Mouse (Mus musculus): ENCODE data around the gene Myh14. TPM values are rescaled to one million over a fixed set of nuclear protein-coding genes. Genes with fewer than 3 reads are reported as not detected.

The Myh14 gene
- total RNA-seq, 2 experiments from 2014 or later, result 17.7 to 20.6 TPM

DNA sequence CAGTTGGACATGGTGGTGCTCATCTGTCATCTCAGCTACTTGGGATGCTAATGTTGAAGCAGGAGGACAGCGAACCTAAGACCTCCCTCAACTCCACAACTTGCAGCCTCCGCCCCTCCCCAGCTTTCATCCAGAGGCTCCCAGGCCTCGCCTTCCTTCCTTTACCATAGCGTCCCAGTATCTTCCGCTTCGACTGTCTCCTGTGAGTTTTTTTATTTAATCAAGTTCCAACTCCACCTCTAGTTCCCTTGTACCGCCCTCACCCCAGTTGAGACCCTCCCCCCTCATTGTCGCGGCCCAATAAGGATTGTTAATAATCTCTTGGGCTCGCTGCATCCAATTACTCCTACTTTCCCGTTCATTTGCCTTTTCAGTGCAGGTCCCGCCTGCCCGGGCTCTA is 80.7 kb downstream of the Myh14 start:
- DNase-seq (ENCODE audit: low spot score in 2 of 2), result no peak

DNA sequence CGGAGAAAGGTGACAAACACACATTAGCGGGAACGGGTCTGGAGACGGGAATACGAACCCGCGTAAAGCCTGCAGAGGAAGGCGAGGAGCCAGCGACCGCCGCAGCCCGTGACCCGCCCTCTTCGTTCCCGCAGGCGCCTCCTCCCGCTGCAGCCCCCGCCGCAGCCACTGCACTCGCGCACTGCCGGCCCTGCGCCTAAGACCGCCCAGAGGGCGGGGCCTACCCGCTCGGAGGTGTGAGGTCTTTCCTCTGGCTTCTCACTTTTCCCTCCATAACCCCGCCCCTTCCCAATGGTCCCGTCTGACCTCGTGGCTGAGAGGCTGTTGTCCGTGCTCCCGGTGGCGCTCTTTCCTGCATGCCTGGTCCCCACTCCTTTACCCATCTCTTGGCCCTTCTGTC is 81.5 kb downstream of the Myh14 start:
- DNase-seq (ENCODE audit: low spot score in 2 of 2), result peak; percentile 71 to 85
- intact Hi-C loops (cut with DNase I), result loop anchor here (5.0 kb wide), 1 partner anchor 53 kb away; no protein-coding TSS in a partner anchor

More for the DNA sequence above, 80.7 kb downstream of the Myh14 start:
- intact Hi-C loops (cut with DNase I), result loop anchor here (5.0 kb wide), 1 partner anchor 52 kb away; no protein-coding TSS in a partner anchor

DNA sequence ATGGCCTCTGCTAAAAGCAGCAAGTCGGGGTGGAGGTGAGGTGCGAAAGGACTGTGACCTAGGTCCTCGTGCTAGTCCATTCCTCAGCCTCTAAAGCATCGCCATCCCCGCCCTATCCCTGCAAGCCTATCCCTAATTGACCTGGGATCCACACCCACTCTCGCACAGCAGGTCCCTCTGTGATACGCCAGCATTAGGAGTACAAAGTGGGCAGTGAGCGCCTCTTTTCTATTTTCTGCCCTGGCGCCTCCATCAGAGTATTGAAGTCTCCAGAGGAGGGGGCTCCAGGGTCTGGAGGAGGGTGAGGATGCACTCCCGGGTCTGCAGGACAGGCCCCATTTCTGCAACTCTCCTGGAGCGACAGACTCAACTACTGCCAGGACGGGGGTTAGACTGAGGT is 82.3 kb downstream of the Myh14 start:
- DNase-seq (ENCODE audit: low spot score in 2 of 2), result no peak
- intact Hi-C loops (cut with DNase I), result loop anchor here (5.0 kb wide), 1 partner anchor 54 kb away; no protein-coding TSS in a partner anchor

DNA sequence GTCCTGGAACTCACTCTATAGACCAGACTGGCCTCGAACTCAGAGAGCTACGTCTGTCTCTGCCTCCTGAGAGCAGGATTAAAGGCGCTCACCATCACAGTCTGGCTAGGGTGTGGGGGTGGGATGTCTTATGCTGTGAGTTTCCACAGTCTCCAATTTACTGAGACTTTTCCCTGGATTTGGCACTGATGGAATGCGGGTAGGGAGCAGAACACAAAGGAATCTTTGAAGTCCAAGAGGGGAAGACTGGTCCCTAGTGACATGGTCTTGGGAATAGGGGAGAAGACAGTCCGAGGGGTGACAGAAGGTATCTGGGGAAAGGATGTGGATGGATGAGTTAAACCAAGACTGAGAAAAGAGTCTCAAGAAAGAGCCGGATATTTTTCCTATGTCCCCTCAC is 83.0 kb downstream of the Myh14 start:
- intact Hi-C loops (cut with DNase I), result loop anchor here (5.0 kb wide), 1 partner anchor 55 kb away; no protein-coding TSS in a partner anchor
- no peak for DNase-seq (ENCODE audit: low spot score in 2 of 2)

DNA sequence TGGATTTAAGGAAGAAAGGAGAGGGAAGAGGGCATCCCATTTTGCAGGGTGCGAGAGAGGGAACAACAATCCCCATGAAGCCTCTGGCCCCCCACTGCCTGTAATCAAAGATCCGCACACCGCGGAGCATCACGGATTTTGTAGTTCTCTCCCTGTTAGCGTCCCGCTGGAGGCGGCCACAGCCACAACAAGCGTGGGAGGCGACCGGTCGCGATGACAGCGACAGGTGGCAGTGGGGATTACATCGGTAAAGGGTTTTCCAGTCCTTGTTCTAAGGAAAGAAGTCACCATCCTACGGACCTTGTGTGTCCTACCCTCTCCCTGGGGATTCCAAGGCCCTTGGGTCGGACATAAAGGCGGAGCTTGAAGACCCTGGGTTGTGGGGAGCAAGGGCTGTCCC is 83.7 kb downstream of the Myh14 start:
- intact Hi-C loops (cut with DNase I), result loop anchor here (5.0 kb wide), 1 partner anchor 55 kb away; no protein-coding TSS in a partner anchor
- peak; percentile 79 to 81 for DNase-seq (ENCODE audit: low spot score in 2 of 2)

DNA sequence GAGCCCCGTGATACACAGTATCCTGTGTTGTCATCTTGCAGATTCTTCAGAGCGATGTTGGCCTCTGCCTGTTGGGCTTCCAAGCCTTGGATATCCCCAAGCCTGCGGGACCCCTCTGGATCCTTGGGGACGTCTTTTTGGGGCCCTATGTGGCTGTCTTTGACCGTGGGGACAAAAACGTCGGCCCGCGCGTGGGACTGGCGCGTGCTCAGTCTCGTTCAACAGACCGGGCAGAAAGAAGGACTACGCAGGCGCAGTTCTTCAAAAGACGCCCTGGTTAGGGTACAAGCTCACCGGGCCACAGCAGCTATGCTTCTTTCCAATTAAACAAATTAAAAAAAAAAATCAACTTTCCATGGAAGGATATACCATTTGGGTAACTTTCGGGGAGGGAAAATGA is 84.1 kb downstream of the Myh14 start:
- intact Hi-C loops (cut with DNase I), result loop anchor here (5.0 kb wide), 1 partner anchor 56 kb away; no protein-coding TSS in a partner anchor
- peak; percentile 79 to 80 for DNase-seq (ENCODE audit: low spot score in 2 of 2)

DNA sequence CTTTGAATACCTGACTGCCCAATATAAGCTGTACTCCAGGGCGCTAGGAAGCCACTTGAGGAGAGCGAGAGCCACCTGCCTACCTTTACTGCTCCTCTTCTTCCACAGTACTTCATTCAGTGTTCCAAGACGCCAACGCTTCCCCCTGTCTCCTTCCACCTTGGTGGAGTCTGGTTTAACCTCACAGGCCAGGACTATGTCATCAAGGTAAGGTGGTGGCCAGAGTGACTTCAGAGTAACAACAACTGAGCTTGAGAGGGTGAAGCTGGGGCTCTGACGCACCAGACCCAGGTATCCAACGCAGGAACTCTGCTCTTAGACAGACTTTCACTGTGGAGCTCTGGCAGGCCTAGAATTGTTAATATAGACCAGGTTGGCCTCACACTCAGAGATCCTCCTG is 85.0 kb downstream of the Myh14 start:
- intact Hi-C loops (cut with DNase I), result loop anchor here (5.0 kb wide), 1 partner anchor 57 kb away; no protein-coding TSS in a partner anchor
- no peak for DNase-seq (ENCODE audit: low spot score in 2 of 2)

DNA sequence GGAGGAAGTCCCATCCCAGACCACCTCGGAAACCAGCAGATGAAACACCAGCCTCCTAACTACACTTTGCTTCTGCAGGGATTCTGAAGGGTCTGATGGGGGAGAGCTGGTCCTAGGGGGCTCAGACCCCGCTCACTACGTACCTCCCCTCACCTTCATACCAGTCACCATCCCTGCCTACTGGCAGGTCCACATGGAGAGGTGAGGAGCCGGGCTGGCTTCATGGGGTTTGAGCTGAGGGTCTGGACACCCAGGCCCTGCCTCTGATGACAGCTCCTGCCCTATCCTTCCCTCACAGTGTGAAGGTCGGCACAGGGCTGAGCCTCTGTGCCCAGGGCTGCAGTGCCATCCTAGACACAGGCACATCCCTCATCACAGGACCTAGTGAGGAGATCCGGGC is 85.7 kb downstream of the Myh14 start:
- intact Hi-C loops (cut with DNase I), result loop anchor here (5.0 kb wide), 1 partner anchor 57 kb away; no protein-coding TSS in a partner anchor
- no peak for DNase-seq (ENCODE audit: low spot score in 2 of 2)

DNA sequence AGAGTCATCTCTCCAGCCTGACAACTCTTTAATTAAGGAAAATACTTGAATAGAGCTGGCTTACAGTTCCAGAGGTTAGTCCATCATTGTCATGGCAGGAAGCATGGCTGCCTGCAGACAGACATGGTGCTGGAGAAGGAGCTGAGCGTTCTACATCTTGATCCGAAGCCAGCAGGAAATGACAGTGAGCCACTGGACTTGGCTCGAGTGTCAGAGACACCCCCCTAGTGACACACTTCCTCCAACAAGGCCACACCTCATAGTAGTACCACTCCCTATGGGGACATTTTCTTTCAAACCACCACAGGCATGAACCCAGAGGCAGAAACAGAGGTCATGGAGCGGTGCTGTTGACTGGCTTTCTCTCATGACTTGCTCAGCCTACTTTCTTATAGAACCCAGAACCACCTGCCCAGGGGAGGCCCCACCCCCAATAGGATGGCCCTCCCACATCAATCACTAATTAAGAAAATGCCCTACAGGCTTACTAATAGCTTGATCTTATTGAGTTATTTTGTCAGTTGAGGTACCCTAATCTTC is 86.3 kb downstream of the Myh14 start:
- intact Hi-C loops (cut with DNase I), result no loop called here

DNA sequence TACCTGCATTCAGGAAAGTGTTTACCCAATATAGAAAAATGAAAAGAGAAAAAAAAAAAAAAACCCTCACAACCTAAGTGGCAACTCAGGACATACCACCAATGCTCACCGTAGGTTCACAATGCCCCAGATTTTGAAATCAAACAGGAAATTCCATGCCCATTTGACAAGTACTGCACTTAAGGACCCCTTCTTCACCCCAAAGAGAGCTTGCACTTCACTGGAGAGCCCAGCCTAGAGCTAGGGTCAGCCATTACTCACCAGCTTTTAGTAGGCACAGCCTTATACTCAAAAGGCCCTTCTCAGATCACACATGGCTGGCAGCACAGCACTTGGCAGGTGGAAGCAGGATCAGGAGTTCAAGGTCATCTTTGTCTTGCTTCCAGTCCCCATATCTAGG is 87.5 kb downstream of the Myh14 start:
- DNase-seq (ENCODE audit: low spot score in 2 of 2), result no peak
- intact Hi-C loops (cut with DNase I), result no loop called here

More for the DNA sequence above, 86.3 kb downstream of the Myh14 start:
- DNase-seq (ENCODE audit: low spot score in 2 of 2), result no peak

DNA sequence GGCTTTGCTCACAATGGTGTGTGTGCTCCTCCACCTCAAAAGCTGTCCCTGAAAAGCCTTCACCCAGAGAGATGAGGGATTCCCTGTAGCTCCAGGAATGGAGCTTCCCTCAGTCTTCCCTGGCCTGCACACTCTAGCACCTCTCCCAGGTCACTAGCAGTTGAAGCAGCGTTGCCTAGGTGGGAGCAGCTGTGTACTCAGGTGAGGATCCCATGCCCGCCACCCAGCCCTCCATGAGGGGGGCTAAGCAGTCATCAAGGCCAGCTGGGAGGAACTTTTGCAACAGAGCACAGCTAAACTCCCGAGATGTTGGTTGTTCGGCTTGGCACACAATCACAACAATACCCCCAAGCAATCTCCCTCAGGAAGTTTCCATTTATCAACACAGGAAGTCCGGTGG is 87.9 kb downstream of the Myh14 start:
- intact Hi-C loops (cut with DNase I), result no loop called here
- DNase-seq (ENCODE audit: low spot score in 2 of 2), result no peak

DNA sequence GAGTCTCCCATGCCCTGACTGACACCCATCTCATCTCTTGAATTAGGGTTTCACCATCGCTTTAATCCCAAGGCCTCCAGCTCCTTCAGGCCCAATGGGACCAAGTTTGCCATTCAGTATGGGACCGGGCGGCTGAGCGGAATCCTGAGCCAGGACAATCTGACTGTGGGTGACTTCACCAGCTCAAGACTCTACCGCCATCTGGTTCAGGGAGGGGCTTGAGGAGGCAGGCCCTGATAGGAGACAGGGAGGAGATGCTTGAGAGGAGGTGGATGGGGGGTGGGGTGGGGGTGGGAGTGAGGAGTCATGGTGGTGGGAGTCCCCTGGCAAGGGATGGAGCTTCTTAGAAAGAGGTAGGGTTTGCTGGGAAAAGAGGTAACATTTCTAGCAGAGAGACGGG is 89.0 kb downstream of the Myh14 start:
- intact Hi-C loops (cut with DNase I), result no loop called here
- no peak for DNase-seq (ENCODE audit: low spot score in 2 of 2)

DNA sequence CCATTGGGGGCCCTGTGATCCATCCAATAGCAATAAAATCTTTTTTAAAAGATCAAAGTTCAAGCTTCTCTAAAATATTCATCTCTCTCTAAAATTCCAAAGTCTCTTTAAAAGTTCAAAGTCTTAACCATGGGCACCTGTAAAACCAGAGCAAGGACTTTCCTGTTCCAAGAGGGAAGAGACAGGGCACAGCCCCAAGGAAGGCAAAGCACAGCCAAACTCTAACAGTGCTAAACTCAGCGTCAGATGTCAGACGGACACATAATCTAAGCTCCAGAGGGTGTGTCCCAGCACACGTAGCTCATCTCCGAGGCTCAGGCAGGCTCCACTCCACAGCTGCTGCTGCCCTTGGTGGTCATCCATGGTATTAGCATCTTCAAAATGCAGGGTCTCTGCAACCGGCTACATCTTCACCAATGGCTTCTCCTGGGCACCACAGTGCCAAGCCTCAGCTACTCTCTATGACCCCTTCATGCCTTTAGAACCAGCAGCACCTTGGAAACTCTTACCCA is 94.3 kb downstream of the Myh14 start:
- DNase-seq (ENCODE audit: low spot score in 2 of 2), result no peak
- intact Hi-C loops (cut with DNase I), result no loop called here

DNA sequence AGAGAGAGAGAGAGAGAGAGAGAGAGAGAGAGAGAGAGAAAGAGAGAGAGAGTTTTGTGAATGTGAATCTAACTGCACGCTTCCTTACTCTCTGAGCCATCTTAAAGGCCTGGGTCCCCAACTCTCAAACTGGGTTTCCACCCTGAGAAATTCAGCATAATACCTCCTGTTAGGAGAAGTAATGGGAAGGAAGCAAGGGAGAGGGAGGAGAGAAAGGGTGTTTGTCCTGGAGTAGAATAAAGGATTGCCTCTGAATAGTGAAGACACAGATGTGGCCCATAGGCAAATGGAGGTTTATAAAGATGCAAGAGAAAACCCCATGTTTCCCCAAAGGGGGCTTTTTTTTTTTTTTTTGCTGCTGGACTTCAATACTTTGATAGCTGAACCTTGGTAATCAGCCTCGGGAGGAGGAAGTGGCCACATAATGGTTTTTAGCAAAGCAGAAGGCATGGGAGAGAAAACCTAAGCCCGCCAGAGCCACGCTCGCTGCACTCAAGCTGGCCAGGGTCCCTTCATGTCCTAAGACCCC is 97.6 kb downstream of the Myh14 start:
- intact Hi-C loops (cut with DNase I), result no loop called here
- DNase-seq (ENCODE audit: low spot score in 2 of 2), result no peak

DNA sequence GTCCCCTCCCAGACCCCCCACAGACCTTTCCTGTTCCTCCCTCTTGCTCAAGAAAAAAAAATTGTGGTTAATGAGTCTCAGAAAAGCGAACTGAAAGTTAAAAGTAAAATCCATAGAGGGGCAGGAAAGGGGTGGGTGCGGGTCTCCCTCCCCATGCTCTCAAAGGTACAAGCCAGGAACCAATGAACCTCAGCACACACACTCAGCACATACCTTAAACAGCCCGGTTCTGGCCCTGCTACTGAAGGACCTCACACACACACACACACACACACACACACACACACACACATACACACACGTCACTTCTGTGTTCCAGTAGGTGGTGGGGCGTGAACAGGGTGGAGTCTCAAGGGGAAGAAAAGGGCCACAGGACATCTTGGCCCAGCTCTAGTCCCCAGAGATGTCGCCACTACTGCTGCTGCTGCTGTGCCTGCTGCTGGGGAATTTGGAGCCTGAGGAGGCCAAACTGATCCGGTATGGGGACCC is 98.4 kb downstream of the Myh14 start, which contains the start of gene Napsa:
Gene Napsa, plus strand, starts transcription at position 168 of the 489 bp plus-strand sequence.
- intact Hi-C loops (cut with DNase I), result no loop called here

DNA sequence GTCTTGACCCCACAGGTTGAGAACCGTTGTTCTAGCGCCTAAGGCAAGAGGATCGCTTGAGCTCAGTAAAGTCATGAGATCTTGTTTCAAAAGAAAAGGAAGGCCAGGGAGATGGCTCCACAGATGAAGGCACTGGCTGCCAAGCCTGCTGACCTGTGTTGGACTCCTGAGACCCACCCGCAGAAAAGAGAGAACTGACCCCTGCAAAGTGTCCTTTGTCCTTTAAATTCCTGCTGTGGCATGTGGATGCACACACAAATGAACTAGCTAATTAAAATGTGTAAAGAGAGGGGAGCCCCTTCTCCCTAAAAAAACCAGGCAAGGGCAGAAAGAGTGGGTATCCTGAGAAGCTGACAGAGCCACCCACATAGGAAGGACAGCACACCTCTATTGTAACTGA is 98.8 kb downstream of the Myh14 start:
- intact Hi-C loops (cut with DNase I), result no loop called here
- DNase-seq (ENCODE audit: low spot score in 2 of 2), result no peak

More for the DNA sequence above, 98.4 kb downstream of the Myh14 start, which contains the start of gene Napsa:
- DNase-seq (ENCODE audit: low spot score in 2 of 2), result no peak

DNA sequence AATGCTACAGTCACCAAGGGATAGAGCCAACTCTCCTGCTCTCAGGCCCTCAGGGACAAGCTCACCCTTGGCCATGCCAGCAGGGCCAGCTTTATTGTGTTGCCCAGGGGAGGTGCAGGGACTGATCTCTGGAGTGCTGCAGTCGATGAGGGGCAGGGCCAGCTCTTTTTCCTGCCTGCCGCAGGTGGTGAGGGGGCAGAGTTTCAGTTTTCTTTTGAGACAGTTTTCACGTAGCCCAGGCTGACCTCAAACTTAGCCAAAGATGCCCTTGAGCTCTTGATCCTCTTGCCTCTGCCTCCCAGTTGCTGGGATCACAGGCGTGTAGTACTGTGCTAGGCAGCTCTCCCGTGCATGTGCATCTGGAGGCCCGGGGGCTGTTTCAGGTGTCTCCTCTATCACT is 99.7 kb downstream of the Myh14 start:
- no peak for DNase-seq (ENCODE audit: low spot score in 2 of 2)
- intact Hi-C loops (cut with DNase I), result no loop called here

DNA sequence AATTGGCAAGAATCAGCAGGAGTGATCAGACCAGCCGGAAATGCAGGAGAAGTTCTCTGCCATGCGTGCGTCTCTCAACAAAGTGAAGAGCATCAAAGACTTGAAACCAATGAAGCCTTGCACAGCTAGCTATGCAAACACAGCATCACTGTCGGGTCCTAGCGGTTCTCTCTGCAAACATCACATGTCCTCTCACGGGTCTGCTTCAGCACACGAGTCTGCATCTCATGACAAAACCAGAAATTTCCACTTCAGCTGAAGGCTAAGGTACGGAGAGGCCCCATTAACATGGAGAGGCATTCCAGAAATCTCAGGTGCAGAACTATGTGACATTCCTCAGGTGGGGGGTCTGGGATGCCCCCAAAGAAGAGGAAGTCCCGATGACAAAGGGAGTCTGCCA is 101.8 kb downstream of the Myh14 start:
- no peak for DNase-seq (ENCODE audit: low spot score in 2 of 2)
- intact Hi-C loops (cut with DNase I), result no loop called here

DNA sequence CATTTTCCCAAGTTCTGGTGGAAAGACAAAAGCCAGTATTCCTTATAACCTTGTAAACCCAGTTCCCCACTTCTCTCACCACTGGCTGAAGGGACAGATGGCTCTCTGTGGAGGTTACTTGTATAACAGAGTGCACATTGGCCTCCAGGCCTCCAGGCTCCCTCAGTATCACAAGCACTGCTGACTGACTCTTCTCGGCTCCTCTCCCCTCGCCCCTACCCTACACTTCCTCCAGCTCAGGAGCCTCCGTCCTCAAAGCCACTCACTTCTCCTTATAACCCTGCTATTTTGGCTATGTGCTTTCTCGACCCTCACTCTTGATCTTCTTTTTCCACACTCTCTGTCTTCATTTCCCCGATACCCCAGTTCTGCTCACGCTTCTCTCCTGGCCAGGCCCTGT is 105.2 kb downstream of the Myh14 start:
- intact Hi-C loops (cut with DNase I), result no loop called here
- no peak for DNase-seq (ENCODE audit: low spot score in 2 of 2)

DNA sequence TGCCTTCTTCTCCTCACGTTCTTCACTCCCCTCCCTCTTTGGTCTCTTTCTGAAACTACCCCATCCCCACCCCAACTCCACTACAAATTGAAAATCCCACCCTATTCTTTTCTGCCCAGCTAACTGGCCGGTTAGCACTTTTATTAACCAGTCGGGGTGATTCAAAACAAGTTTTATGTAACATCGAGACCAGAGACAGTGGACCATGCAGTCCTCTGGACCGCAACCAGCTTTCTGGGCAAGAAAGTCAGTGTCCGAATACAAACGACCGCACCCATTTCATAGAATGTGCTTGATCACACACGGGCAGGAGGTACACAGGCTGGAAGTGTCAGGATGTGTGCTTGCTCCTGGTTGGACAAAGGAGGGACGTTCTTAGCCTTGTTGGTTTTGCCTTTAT is 106.2 kb downstream of the Myh14 start:
- intact Hi-C loops (cut with DNase I), result loop anchor here (5.0 kb wide), 1 partner anchor 83 kb away; no protein-coding TSS in a partner anchor
- DNase-seq (ENCODE audit: low spot score in 2 of 2), result no peak

DNA sequence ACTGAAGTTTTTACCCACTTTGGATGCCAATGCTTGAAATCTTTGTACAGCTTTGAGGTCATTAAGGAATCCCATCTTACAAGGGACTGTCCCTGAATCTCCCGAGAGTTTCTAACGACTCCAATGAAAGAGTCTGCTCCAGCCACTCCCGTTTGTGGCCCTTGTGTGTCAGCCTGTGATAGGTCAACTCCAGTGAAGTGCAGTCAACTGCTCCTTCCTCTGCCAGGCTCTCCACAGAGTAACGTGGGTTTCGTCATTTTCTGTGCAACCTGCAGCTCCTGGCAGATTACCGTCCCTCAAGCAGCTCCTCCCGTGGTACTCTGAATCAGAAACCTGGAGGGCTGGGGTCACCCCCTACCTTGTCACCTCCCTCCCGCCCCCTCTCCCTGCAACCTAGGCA is 107.4 kb downstream of the Myh14 start:
- no peak for DNase-seq (ENCODE audit: low spot score in 2 of 2)
- intact Hi-C loops (cut with DNase I), result loop anchor here (5.0 kb wide), 1 partner anchor 84 kb away; no protein-coding TSS in a partner anchor
